Mouse (Mus musculus): ENCODE data around the gene Grm8.

Grm8 gene

GRCm38 (mm10) chr6:27635898-27636297 is 499.1 kb downstream of the Grm8 start:
- DNase-seq (ENCODE audit: low spot score): no peak

- DNase-seq (ENCODE audit: low spot score): no peak
These were observed 517.5 kb downstream of the Grm8 start for GRCm38 (mm10) chr6:27617472-27617871.

GRCm38 (mm10) chr6:27580485-27580884 is 554.5 kb downstream of the Grm8 start:
- DNase-seq (ENCODE audit: low spot score): no peak

- DNase-seq (ENCODE audit: low spot score): no peak
These were observed 589.5 kb downstream of the Grm8 start for GRCm38 (mm10) chr6:27545516-27545915.

GRCm38 (mm10) chr6:27517620-27518019 is 617.4 kb downstream of the Grm8 start:
- no peak for DNase-seq (ENCODE audit: low spot score)

GRCm38 (mm10) chr6:27460998-27461397 is 674.0 kb downstream of the Grm8 start:
- no peak for DNase-seq (ENCODE audit: low spot score)

- DNase-seq (ENCODE audit: low spot score): no peak
These were observed 726.5 kb downstream of the Grm8 start for GRCm38 (mm10) chr6:27408473-27408872.

GRCm38 (mm10) chr6:27372416-27372815 is 762.6 kb downstream of the Grm8 start:
- no peak for DNase-seq (ENCODE audit: low spot score)

GRCm38 (mm10) chr6:27371095-27371494 is 763.9 kb downstream of the Grm8 start:
- peak; percentile 22 for DNase-seq (ENCODE audit: low spot score)

GRCm38 (mm10) chr6:27363775-27364174 is 771.2 kb downstream of the Grm8 start:
- no peak for DNase-seq (ENCODE audit: low spot score)

- DNase-seq (ENCODE audit: low spot score): no peak
These were observed 774.5 kb downstream of the Grm8 start for GRCm38 (mm10) chr6:27360440-27360839.

GRCm38 (mm10) chr6:27351147-27351546 is 783.8 kb downstream of the Grm8 start:
- DNase-seq (ENCODE audit: low spot score): no peak

GRCm38 (mm10) chr6:27348272-27348671 is 786.7 kb downstream of the Grm8 start:
- DNase-seq (ENCODE audit: low spot score): no peak

- no peak for DNase-seq (ENCODE audit: low spot score)
These were observed 788.7 kb downstream of the Grm8 start for GRCm38 (mm10) chr6:27346311-27346710.

- no peak for DNase-seq (ENCODE audit: low spot score)
These were observed 794.8 kb downstream of the Grm8 start for GRCm38 (mm10) chr6:27340131-27340530.

- no peak for DNase-seq (ENCODE audit: low spot score)
These were observed 816.4 kb downstream of the Grm8 start for GRCm38 (mm10) chr6:27318575-27318974.

GRCm38 (mm10) chr6:27317422-27317821 is 817.6 kb downstream of the Grm8 start:
- DNase-seq (ENCODE audit: low spot score): no peak

- no peak for DNase-seq (ENCODE audit: low spot score)
These were observed 819.0 kb downstream of the Grm8 start for GRCm38 (mm10) chr6:27316018-27316417.

GRCm38 (mm10) chr6:27314273-27315009 is 820.5 kb downstream of the Grm8 start:
- DNase-seq (ENCODE audit: low spot score): no peak

GRCm38 (mm10) chr6:27310401-27310800 is 824.6 kb downstream of the Grm8 start:
- DNase-seq (ENCODE audit: low spot score): no peak

- no peak for DNase-seq (ENCODE audit: low spot score)
These were observed 829.6 kb downstream of the Grm8 start for GRCm38 (mm10) chr6:27305351-27305750.

- DNase-seq (ENCODE audit: low spot score): no peak
These were observed 870.0 kb downstream of the Grm8 start for GRCm38 (mm10) chr6:27264972-27265371.

- DNase-seq (ENCODE audit: low spot score): no peak
These were observed 872.4 kb downstream of the Grm8 start for GRCm38 (mm10) chr6:27262611-27263010.

GRCm38 (mm10) chr6:27240416-27240815 is 894.6 kb downstream of the Grm8 start:
- no peak for DNase-seq (ENCODE audit: low spot score)

Measured in left cerebral cortex, adult 11 months (tissue).